Comparison of ENCODE assay signal across 16 mouse cellular contexts in the genomic region with DNA sequence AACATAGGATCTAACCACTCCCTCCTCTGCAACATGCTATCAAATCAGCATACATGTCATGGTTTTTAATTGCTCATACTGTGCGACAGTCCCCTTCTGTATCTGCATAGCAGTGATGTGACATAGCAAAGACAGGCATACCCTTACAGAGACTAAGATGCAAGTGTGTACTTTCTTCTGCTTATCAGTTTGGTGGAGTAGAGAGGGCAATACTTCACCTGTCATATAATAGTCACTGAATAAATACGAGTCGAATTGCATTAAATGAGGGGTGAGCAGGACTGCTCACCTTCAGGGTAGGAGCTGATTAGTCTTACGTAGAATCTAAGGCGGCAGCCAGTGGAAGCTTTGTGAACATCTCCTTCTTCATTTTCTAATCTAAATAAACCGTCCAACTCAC.
"Had no signal": no experiment of that assay in that cellular context is flagged by ENCODE, and none has a peak within 500 bp of the region (broad histone marks: within the 10 kb centered on the region; RNA-seq: fewer than 3 reads in every experiment).

No protein-coding gene starts in this region.

- H3K27ac ChIP-seq: neural tube, embryonic 13.5 days; neural tube, embryonic 15.5 days; stomach, embryonic 15.5 days; stomach, postnatal 0 days had no signal

- H3K9me3 ChIP-seq: neural tube, embryonic 13.5 days; neural tube, embryonic 15.5 days; stomach, embryonic 15.5 days had no signal

- H3K9ac ChIP-seq: neural tube, embryonic 13.5 days; neural tube, embryonic 15.5 days; stomach, embryonic 15.5 days had no signal

- H3K36me3 ChIP-seq: neural tube, embryonic 13.5 days; neural tube, embryonic 15.5 days; stomach, embryonic 15.5 days had no signal

- H3K4me3 ChIP-seq: neural tube, embryonic 13.5 days; neural tube, embryonic 15.5 days; stomach, embryonic 15.5 days had no signal

- H3K4me1 ChIP-seq: neural tube, embryonic 13.5 days; neural tube, embryonic 15.5 days; stomach, embryonic 15.5 days had no signal

- DNase-seq: retina, postnatal 1 day; right cerebral cortex, adult 18-20 months; right cerebral cortex, postnatal 14 days; right cerebral cortex, postnatal 25 days; right cerebral cortex, postnatal 4 days; spleen, adult 18-20 months; thymus, adult 18-20 months; thymus, adult 2 months; thymus, postnatal 14 days; thymus, postnatal 25 days; thymus, postnatal 36 days; thymus, postnatal 4 days had no signal

- H3K27me3 ChIP-seq: neural tube, embryonic 13.5 days; neural tube, embryonic 15.5 days; stomach, embryonic 15.5 days had no signal

- H3K4me2 ChIP-seq: neural tube, embryonic 13.5 days; neural tube, embryonic 15.5 days; stomach, embryonic 15.5 days had no signal
